Mouse (Mus musculus): ENCODE data around the gene Ttc28. TPM values are rescaled to one million over a fixed set of nuclear protein-coding genes. Genes with fewer than 3 reads are reported as not detected.

Ttc28 gene
- total and polyA plus RNA-seq, 3 experiments: 0.21 to 0.89 (median 0.28) TPM

DNA sequence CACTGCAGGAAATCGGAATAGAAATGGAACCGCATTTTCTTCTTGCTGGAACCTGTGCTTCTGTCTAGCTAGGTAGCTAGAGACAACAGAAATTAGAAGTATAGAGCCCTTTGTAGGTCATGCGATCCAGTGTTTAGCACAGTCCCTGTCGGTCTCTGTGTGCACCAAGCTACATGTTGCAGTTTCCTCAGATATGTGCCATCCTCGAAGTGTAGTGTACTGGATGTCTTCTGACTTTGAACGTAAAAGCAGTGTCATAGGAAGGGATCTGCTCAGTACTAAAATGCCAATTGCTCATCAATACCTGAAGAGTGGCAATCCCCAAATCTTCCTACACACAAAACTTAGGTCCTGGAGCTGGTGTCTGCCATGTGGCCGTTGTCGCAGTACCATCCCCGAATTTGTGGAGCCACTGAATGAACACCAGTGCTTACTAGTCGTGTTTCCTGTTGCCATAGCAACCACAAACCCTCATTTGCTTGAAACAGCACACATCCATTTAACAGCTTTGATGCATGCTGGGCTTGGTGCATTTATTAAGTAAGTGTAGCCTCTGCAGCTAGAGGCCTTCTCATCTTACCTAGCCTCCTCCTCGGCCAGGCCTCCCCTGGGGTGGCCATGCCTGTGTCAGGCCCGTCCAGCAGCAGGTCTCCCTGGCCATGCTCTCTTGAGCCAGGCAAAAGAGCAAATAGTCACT is 243.6 kb downstream of the Ttc28 start:
- H3K79me2 ChIP-seq (replicated peaks; ENCODE audit: control insufficient read depth, extremely low read depth, insufficient read depth, poor library complexity, severe bottlenecking): no peaks in the 10 kb centered on the region
- peak; percentile 28 for DNase-seq (ENCODE audit: extremely low read depth)
- no peak overlapping the region for H3K4me2 ChIP-seq (ENCODE audit: insufficient read depth, low read depth, poor library complexity, severe bottlenecking)
- H3K4me3 ChIP-seq (replicated peaks in 1 of 3; ENCODE audit: low read depth in 2 of 3, low read length in 2 of 3, poor library complexity in 1 of 3): no peak overlapping the region
- no peak overlapping the region for H3K27ac ChIP-seq (ENCODE audit: insufficient read depth, low read depth)
- peaks cover 3% of the 10 kb centered on the region for H3K9me3 ChIP-seq (replicated peaks; ENCODE audit: low read length)
- H3K36me3 ChIP-seq (replicated peaks in 1 of 2; ENCODE audit: control insufficient read depth in 1 of 2, insufficient read depth in 1 of 2, low read length in 1 of 2): no peaks in the 10 kb centered on the region
- dilution Hi-C loops (cut with MboI; ENCODE audit: extremely low pct_ligation_motif_present, extremely low pct_unique_long_range_greater_than_20kb, low sequenced_read_pairs) (no loop called here), in situ Hi-C loops (cut with MboI; ENCODE audit: low pct_ligation_motif_present, low pct_unique_long_range_greater_than_20kb, low sequenced_read_pairs) (no loop called here)
- H3K9ac ChIP-seq (ENCODE audit: insufficient read depth, low read depth): no peak overlapping the region
- TF ChIP-seq BHLHE40 (IDR thresholded peaks at IDR 0.05; ENCODE audit: low read depth, low read length) (no peak), ZNF384 (IDR thresholded peaks at IDR 0.05; ENCODE audit: low read depth, low read length) (no peak), KAT2A (IDR thresholded peaks at IDR 0.05; ENCODE audit: insufficient replicate concordance, low read length) (no peak), CHD2 (IDR thresholded peaks at IDR 0.05; ENCODE audit: low read length) (no peak), EP300 (IDR thresholded peaks at IDR 0.05; ENCODE audit: low read length) (no peak), GABPA (IDR thresholded peaks at IDR 0.05; ENCODE audit: insufficient replicate concordance, low read depth, low read length) (no peak), MAX (IDR thresholded peaks at IDR 0.05; ENCODE audit: low read length) (no peak), POLR2A (IDR thresholded peaks at IDR 0.05; ENCODE audit: low read depth, low read length) (no peak)
- H3K27me3 ChIP-seq (replicated peaks): peaks cover 2% of the 10 kb centered on the region
- peaks cover 9 to 16% of the 10 kb centered on the region in 2 experiments for H3K4me1 ChIP-seq (ENCODE audit: control insufficient read depth in 1 of 2, insufficient read depth in 2 of 2)

DNA sequence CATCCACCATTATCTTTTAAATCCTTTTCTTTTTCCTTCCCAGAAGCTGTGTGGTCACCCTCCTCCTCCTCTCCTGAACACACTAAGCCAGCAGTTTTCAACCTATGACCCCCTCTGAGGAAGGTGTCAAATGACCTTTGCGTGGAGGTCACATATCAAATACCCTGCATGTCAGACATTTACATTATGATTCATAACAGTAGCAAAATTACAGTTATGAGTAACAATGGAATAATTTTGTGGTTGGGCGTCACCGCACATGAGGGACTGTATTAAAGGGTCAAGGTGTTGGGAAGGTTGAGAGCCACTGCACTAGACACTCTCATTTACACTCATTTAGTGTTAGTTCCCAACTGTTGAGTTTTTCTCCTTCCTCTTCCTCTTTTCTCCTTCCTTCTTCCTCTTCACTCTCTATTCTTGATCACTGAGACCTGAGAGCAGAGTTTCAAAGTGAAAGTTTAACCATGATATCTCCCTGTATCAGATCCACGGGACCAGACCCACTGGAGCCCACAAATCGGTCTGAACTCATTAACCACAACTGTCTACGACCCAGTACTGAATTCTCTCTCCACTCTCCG is 245.1 kb downstream of the Ttc28 start:
- no peak overlapping the region for H3K4me3 ChIP-seq (replicated peaks in 1 of 3; ENCODE audit: low read depth in 2 of 3, low read length in 2 of 3, poor library complexity in 1 of 3)
- no peaks in the 10 kb centered on the region for H3K27me3 ChIP-seq (replicated peaks)
- H3K36me3 ChIP-seq (replicated peaks in 1 of 2; ENCODE audit: control insufficient read depth in 1 of 2, insufficient read depth in 1 of 2, low read length in 1 of 2): no peaks in the 10 kb centered on the region
- no peak overlapping the region for H3K9ac ChIP-seq (ENCODE audit: insufficient read depth, low read depth)
- dilution Hi-C loops (cut with MboI; ENCODE audit: extremely low pct_ligation_motif_present, extremely low pct_unique_long_range_greater_than_20kb, low sequenced_read_pairs): no loop called here
- no peak overlapping the region for H3K27ac ChIP-seq (ENCODE audit: insufficient read depth, low read depth)
- H3K79me2 ChIP-seq (replicated peaks; ENCODE audit: control insufficient read depth, extremely low read depth, insufficient read depth, poor library complexity, severe bottlenecking): no peaks in the 10 kb centered on the region
- peak overlapping the region; percentile 55 for H3K4me2 ChIP-seq (ENCODE audit: insufficient read depth, low read depth, poor library complexity, severe bottlenecking)
- DNase-seq (ENCODE audit: extremely low read depth): peak; percentile 58
- in situ Hi-C loops (cut with MboI; ENCODE audit: low pct_ligation_motif_present, low pct_unique_long_range_greater_than_20kb, low sequenced_read_pairs): no loop called here
- peaks cover 9 to 16% of the 10 kb centered on the region in 2 experiments for H3K4me1 ChIP-seq (ENCODE audit: control insufficient read depth in 1 of 2, insufficient read depth in 2 of 2)
- H3K9me3 ChIP-seq (replicated peaks; ENCODE audit: low read length): peaks cover 3% of the 10 kb centered on the region
- no peak for TF ChIP-seq POLR2AphosphoS2 (IDR thresholded peaks at IDR 0.05; ENCODE audit: low read depth, low read length)
- no peak for TF ChIP-seq TCF12 (IDR thresholded peaks at IDR 0.05; ENCODE audit: low read depth, low read length)
- no peak for TF ChIP-seq TBP (conservative IDR thresholded peaks at IDR 0.05; ENCODE audit: low read depth, low read length)
- no peak for TF ChIP-seq KAT2A (IDR thresholded peaks at IDR 0.05; ENCODE audit: insufficient replicate concordance, low read length)
- no peak for TF ChIP-seq USF2 (conservative IDR thresholded peaks at IDR 0.05; ENCODE audit: low read depth, low read length)
- no peak for TF ChIP-seq NRF1 (IDR thresholded peaks at IDR 0.05; ENCODE audit: low read depth, low read length)
- TF ChIP-seq ZKSCAN1 (IDR thresholded peaks at IDR 0.05; ENCODE audit: borderline replicate concordance, low read depth, low read length): no peak
- no peak for TF ChIP-seq UBTF (IDR thresholded peaks at IDR 0.05; ENCODE audit: low read depth, low read length)
- TF ChIP-seq SMC3 (IDR thresholded peaks at IDR 0.05; ENCODE audit: low read depth, low read length): no peak
- TF ChIP-seq JUND (conservative IDR thresholded peaks at IDR 0.05; ENCODE audit: low read depth, low read length): peak; percentile 66; the same call in 1 of the 2 replicates
- no peak for TF ChIP-seq MEF2A (IDR thresholded peaks at IDR 0.05; ENCODE audit: borderline replicate concordance, low read depth, low read length)
- TF ChIP-seq CHD2 (IDR thresholded peaks at IDR 0.05; ENCODE audit: low read length): no peak
- no peak for TF ChIP-seq SIN3A (IDR thresholded peaks at IDR 0.05; ENCODE audit: low read length)
- TF ChIP-seq ZNF384 (IDR thresholded peaks at IDR 0.05; ENCODE audit: low read depth, low read length): no peak
- no peak for TF ChIP-seq ELF1 (IDR thresholded peaks at IDR 0.05; ENCODE audit: low read depth, low read length)
- TF ChIP-seq HCFC1 (IDR thresholded peaks at IDR 0.05; ENCODE audit: low read depth, low read length): no peak
- no peak for TF ChIP-seq MAZ (IDR thresholded peaks at IDR 0.05; ENCODE audit: low read depth, low read length)
- TF ChIP-seq NELFE (IDR thresholded peaks at IDR 0.05; ENCODE audit: low read depth, low read length): no peak
- TF ChIP-seq EP300 (IDR thresholded peaks at IDR 0.05; ENCODE audit: low read length): peak; percentile 81
- TF ChIP-seq JUN (IDR thresholded peaks at IDR 0.05; ENCODE audit: insufficient read depth, low read depth, low read length): peak; percentile 55; the same call in 1 of the 2 replicates
- TF ChIP-seq ZC3H11A (IDR thresholded peaks at IDR 0.05; ENCODE audit: low read depth, low read length): no peak
- TF ChIP-seq USF1 (IDR thresholded peaks at IDR 0.05; ENCODE audit: low read depth, low read length): no peak
- no peak for TF ChIP-seq POLR2A (IDR thresholded peaks at IDR 0.05; ENCODE audit: low read depth, low read length)
- peak; percentile 72 for TF ChIP-seq BHLHE40 (IDR thresholded peaks at IDR 0.05; ENCODE audit: low read depth, low read length)
- TF ChIP-seq ZMIZ1 (IDR thresholded peaks at IDR 0.05; ENCODE audit: low read depth, low read length): no peak
- TF ChIP-seq RCOR1 (conservative IDR thresholded peaks at IDR 0.05; ENCODE audit: low read depth, low read length): no peak
- TF ChIP-seq MAFK (IDR thresholded peaks at IDR 0.05; ENCODE audit: insufficient replicate concordance, low read length): 0 out of 2 replicates have a peak, but pooled peaks have one; percentile 34
- TF ChIP-seq IRF4 (IDR thresholded peaks at IDR 0.05; ENCODE audit: low read depth, low read length): peak; percentile 80

Measured in CH12.LX (cell line).